Mouse (Mus musculus): ENCODE results near the gene Cdkal1. TPM values are rescaled to one million over a fixed set of nuclear protein-coding genes. Genes with fewer than 3 reads are reported as not detected.
A peak's percentile ranks its signal among the peaks of the same experiment; 100 is the strongest.

Cdkal1 gene
- polyA plus RNA-seq, 1 experiment = 10.3 TPM

DNA sequence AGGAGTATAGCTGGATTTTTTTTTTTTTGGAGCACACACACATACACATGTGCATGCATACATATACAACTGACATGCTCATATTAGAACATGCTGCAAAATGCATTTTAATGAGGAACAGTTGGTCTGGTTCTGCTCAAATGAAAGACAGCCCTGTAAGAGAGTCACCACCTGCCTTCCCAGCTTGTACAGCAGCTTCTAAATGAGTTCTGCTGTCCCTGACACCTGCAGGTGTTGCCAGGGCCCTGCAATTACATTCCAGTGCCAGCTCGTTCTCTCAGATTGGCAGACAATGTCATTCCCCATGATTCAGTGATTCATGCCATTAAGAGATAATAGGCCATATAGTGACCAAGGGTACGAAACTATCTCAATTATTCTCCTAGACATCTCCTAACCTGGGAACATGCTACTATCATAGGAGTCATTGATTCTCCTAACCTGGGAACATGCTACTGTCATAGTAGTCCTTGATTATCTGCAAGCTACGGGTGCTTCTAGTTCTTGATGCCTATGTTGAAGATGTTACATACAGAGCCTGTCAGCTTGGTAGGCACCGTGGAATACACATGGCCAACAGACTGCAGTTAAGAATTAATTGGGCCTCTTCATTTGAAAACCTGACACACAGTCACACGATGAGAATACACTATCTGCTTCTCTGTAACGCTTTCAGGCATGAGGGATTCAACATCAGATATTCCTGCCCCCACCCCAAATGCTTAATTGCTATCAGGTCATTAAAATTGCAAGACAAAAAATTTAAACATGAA lies 522.6 kb downstream of the Cdkal1 start:
- 55% methylated on average over 6 of the region's 6 CpGs for WGBS
- DNase-seq = peak in 1 of 2 experiments; percentile 50
- TF ChIP-seq CTCF (IDR thresholded peaks at IDR 0.05; ENCODE audit: borderline replicate concordance, insufficient read depth, low read depth, low read length) (peak; percentile 16; the same call in 1 of the 2 replicates), POLR2A (IDR thresholded peaks at IDR 0.05; ENCODE audit: borderline replicate concordance, insufficient read depth, low read length) (no peak)
- Histone ChIP-seq H3K27ac (ENCODE audit: insufficient read depth, low read length) (no peak overlapping the region), H3K27me3 (ENCODE audit: control insufficient read depth, insufficient read depth, low read length) (no peaks in the 10 kb centered on the region), H3K4me3 (replicated peaks; ENCODE audit: insufficient read depth, low read depth, low read length) (no peak overlapping the region), H3K4me1 (ENCODE audit: control insufficient read depth, insufficient read depth, low read length) (peaks cover 6% of the 10 kb centered on the region; the same call in 1 of the 2 replicates)

DNA sequence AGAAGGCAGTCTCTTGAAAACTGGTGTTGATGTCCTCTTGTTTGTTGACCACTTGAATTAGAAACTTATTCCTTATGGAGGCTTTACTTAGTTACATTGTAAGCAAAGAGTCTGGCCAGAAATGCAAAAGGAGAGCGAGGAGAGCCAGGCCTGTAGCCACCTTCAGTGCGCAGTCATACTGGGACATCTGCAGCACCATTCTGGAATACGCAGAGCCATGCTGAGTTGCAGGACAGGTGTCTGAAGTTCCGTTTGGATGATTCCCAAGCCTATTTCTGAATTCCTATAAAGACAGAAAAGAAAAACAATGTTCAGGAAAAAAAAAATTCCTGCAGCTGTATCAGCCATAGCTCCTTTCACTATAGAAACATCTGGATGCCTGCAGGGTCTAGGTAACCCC lies 529.5 kb downstream of the Cdkal1 start:
- Histone ChIP-seq H3K27me3 (ENCODE audit: control insufficient read depth, insufficient read depth, low read length) (no peaks in the 10 kb centered on the region), H3K4me3 (replicated peaks; ENCODE audit: insufficient read depth, low read depth, low read length) (no peak overlapping the region), H3K27ac (ENCODE audit: insufficient read depth, low read length) (no peak overlapping the region), H3K4me1 (ENCODE audit: control insufficient read depth, insufficient read depth, low read length) (0 out of 2 replicates have a peak, but pooled peaks cover 3% of the 10 kb centered on the region)
- TF ChIP-seq POLR2A (IDR thresholded peaks at IDR 0.05; ENCODE audit: borderline replicate concordance, insufficient read depth, low read length) (no peak), CTCF (IDR thresholded peaks at IDR 0.05; ENCODE audit: borderline replicate concordance, insufficient read depth, low read depth, low read length) (no peak)
- DNase-seq = peak in 1 of 2 experiments; percentile 28
- 27% methylated on average over 4 of the region's 4 CpGs for WGBS

- DNase-seq = no peak
- H3K27ac ChIP-seq (ENCODE audit: insufficient read depth, low read length) = no peak overlapping the region
- WGBS = 20% methylated on average over 2 of the region's 2 CpGs
- H3K27me3 ChIP-seq (ENCODE audit: control insufficient read depth, insufficient read depth, low read length) = no peaks in the 10 kb centered on the region
- TF ChIP-seq POLR2A (IDR thresholded peaks at IDR 0.05; ENCODE audit: borderline replicate concordance, insufficient read depth, low read length) = no peak
- no peak for TF ChIP-seq CTCF (IDR thresholded peaks at IDR 0.05; ENCODE audit: borderline replicate concordance, insufficient read depth, low read depth, low read length)
- no peaks in the 10 kb centered on the region for H3K4me1 ChIP-seq (ENCODE audit: control insufficient read depth, insufficient read depth, low read length)
- H3K4me3 ChIP-seq (replicated peaks; ENCODE audit: insufficient read depth, low read depth, low read length) = no peak overlapping the region
Observed at GRCm38 (mm10) chr13:29320421-29320820, 535.1 kb downstream of the Cdkal1 start.

DNA sequence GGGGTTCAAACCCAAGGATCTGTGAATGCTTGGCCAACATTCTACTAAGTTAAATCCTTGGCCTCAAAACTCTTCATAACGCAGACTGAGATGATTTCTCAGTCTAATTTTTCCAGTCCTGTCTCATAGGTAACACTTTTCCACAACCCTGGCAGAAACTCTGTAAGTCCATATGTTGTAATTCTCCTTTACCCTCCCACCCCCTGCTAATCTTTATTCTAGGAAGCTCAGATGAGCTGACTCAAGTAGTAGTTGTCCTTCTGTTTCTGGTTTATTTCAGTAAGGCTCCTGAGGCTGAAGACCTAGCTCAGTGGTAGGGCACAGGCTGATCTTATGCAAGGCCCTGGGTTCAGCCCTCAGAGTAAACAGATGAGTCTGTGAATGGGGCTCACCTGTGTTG lies 537.8 kb downstream of the Cdkal1 start:
- Histone ChIP-seq H3K27me3 (ENCODE audit: control insufficient read depth, insufficient read depth, low read length) (no peaks in the 10 kb centered on the region), H3K4me1 (ENCODE audit: control insufficient read depth, insufficient read depth, low read length) (no peaks in the 10 kb centered on the region), H3K4me3 (replicated peaks; ENCODE audit: insufficient read depth, low read depth, low read length) (no peak overlapping the region), H3K27ac (ENCODE audit: insufficient read depth, low read length) (no peak overlapping the region)
- DNase-seq = no peak
- 73% methylated on average over 1 of the region's 1 CpGs for WGBS
- TF ChIP-seq CTCF (IDR thresholded peaks at IDR 0.05; ENCODE audit: borderline replicate concordance, insufficient read depth, low read depth, low read length) (no peak), POLR2A (IDR thresholded peaks at IDR 0.05; ENCODE audit: borderline replicate concordance, insufficient read depth, low read length) (no peak)

- TF ChIP-seq POLR2A (IDR thresholded peaks at IDR 0.05; ENCODE audit: borderline replicate concordance, insufficient read depth, low read length) = no peak
- TF ChIP-seq CTCF (IDR thresholded peaks at IDR 0.05; ENCODE audit: borderline replicate concordance, insufficient read depth, low read depth, low read length) = no peak
- WGBS = 95% methylated on average over 5 of the region's 5 CpGs
Observed at GRCm38 (mm10) chr13:29316271-29316670, 539.2 kb downstream of the Cdkal1 start.

DNA sequence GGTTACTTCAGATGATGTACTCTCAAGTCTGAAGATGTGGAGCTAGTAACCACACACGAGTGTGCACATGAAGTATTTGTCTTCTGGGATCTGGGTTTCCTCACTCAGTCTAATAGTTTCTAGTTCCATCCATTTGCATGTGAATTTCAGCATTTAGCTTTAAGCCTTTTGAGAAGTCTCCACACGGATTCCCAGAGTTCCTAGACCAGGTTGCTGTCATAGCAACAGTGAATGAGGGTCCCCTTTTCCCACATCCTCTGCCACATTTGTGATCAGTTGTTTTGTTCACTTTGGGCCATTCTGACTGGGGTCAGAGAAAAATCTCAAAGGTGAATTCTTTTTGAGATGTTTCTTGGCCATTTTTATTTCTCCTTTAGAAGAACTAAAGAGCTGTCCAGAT lies 543.4 kb downstream of the Cdkal1 start:
- no peaks in the 10 kb centered on the region for H3K27me3 ChIP-seq (ENCODE audit: control insufficient read depth, insufficient read depth, low read length)
- 38% methylated on average over 2 of the region's 2 CpGs for WGBS
- no peak overlapping the region for H3K27ac ChIP-seq (ENCODE audit: insufficient read depth, low read length)
- no peak overlapping the region for H3K4me3 ChIP-seq (replicated peaks; ENCODE audit: insufficient read depth, low read depth, low read length)
- TF ChIP-seq CTCF (IDR thresholded peaks at IDR 0.05; ENCODE audit: borderline replicate concordance, insufficient read depth, low read depth, low read length) = no peak
- TF ChIP-seq POLR2A (IDR thresholded peaks at IDR 0.05; ENCODE audit: borderline replicate concordance, insufficient read depth, low read length) = no peak
- no peak for DNase-seq
- H3K4me1 ChIP-seq (ENCODE audit: control insufficient read depth, insufficient read depth, low read length) = no peaks in the 10 kb centered on the region

More at GRCm38 (mm10) chr13:29316271-29316670, 539.2 kb downstream of the Cdkal1 start:
- DNase-seq = no peak
- Histone ChIP-seq H3K27ac (ENCODE audit: insufficient read depth, low read length) (no peak overlapping the region), H3K4me3 (replicated peaks; ENCODE audit: insufficient read depth, low read depth, low read length) (no peak overlapping the region), H3K27me3 (ENCODE audit: control insufficient read depth, insufficient read depth, low read length) (no peaks in the 10 kb centered on the region), H3K4me1 (ENCODE audit: control insufficient read depth, insufficient read depth, low read length) (no peaks in the 10 kb centered on the region)

GRCm38 (mm10) chr13:29307420-29307819 lies 548.1 kb downstream of the Cdkal1 start:
- no peaks in the 10 kb centered on the region for H3K27me3 ChIP-seq (ENCODE audit: control insufficient read depth, insufficient read depth, low read length)
- no peak for DNase-seq
- no peaks in the 10 kb centered on the region for H3K4me1 ChIP-seq (ENCODE audit: control insufficient read depth, insufficient read depth, low read length)
- 30% methylated on average over 6 of the region's 6 CpGs for WGBS
- TF ChIP-seq POLR2A (IDR thresholded peaks at IDR 0.05; ENCODE audit: borderline replicate concordance, insufficient read depth, low read length) (no peak), CTCF (IDR thresholded peaks at IDR 0.05; ENCODE audit: borderline replicate concordance, insufficient read depth, low read depth, low read length) (no peak)
- H3K27ac ChIP-seq (ENCODE audit: insufficient read depth, low read length) = no peak overlapping the region
- H3K4me3 ChIP-seq (replicated peaks; ENCODE audit: insufficient read depth, low read depth, low read length) = no peak overlapping the region

- TF ChIP-seq POLR2A (IDR thresholded peaks at IDR 0.05; ENCODE audit: borderline replicate concordance, insufficient read depth, low read length) = no peak
- TF ChIP-seq CTCF (IDR thresholded peaks at IDR 0.05; ENCODE audit: borderline replicate concordance, insufficient read depth, low read depth, low read length) = no peak
- H3K4me1 ChIP-seq (ENCODE audit: control insufficient read depth, insufficient read depth, low read length) = no peaks in the 10 kb centered on the region
- no peak for DNase-seq
- H3K27me3 ChIP-seq (ENCODE audit: control insufficient read depth, insufficient read depth, low read length) = no peaks in the 10 kb centered on the region
- no peak overlapping the region for H3K4me3 ChIP-seq (replicated peaks; ENCODE audit: insufficient read depth, low read depth, low read length)
- WGBS = 91% methylated on average over 9 of the region's 9 CpGs
- H3K27ac ChIP-seq (ENCODE audit: insufficient read depth, low read length) = no peak overlapping the region
Observed at GRCm38 (mm10) chr13:29292608-29293240, 562.8 kb downstream of the Cdkal1 start.
